Mouse (Mus musculus) small intestine, adult 2 months (tissue): ENCODE data around the gene Fam71e1. TPM values are rescaled to one million over a fixed set of nuclear protein-coding genes. Genes with fewer than 3 reads are reported as not detected.

Experiments
- H3K27ac ChIP-seq: fragments of 200-500 bp; 2 replicates; pipeline ENCODE4 v1.5.1; 2012; ENCODE audit warnings: low read depth, low read length, control low read depth, inconsistent platforms; ENCODE audit not compliant: insufficient read depth
- H3K27me3 ChIP-seq: fragments of 200-500 bp; 2 replicates; pipeline ENCODE4 v1.6.1; 2012; ENCODE audit warnings: mild to moderate bottlenecking, moderate library complexity, low read length, inconsistent platforms; ENCODE audit not compliant: control insufficient read depth, insufficient read depth
- H3K36me3 ChIP-seq: fragments of 200-500 bp; 2 replicates; pipeline ENCODE4 v1.6.1; 2012; ENCODE audit warnings: mild to moderate bottlenecking, low read length, control low read depth, inconsistent platforms; ENCODE audit not compliant: control insufficient read depth, insufficient read depth
- H3K4me1 ChIP-seq: fragments of 200-500 bp; 2 replicates; pipeline ENCODE4 v1.6.1; 2012; ENCODE audit warnings: low read length, inconsistent platforms, mixed read lengths; ENCODE audit not compliant: control insufficient read depth, insufficient read depth, insufficient read length
- H3K4me3 ChIP-seq: fragments of 200-500 bp; 2 replicates; pipeline ENCODE4 v1.5.1; 2012; ENCODE audit warnings: low read depth, mild to moderate bottlenecking, control low read depth, inconsistent platforms, low read length, moderate library complexity
- CTCF ChIP-seq: fragments of 200-500 bp; IDR thresholded peaks from 2 replicates; pipeline ENCODE4 v1.5.1; 2012; ENCODE audit warnings: low read depth, mild to moderate bottlenecking, control low read depth, inconsistent platforms, low read length, moderate library complexity, mixed read lengths; ENCODE audit not compliant: insufficient replicate concordance, insufficient read length; ENCODE audit errors: extremely low read depth
- POLR2A ChIP-seq: fragments of 200-500 bp; IDR thresholded peaks from 2 replicates; pipeline ENCODE4 v1.6.1; 2012; ENCODE audit warnings: low read depth, mild to moderate bottlenecking, control low read depth, inconsistent platforms, low read length, moderate library complexity
- WGBS: fragments of 180-500 bp; shearing (Covaris S2); methylation state at CpG from one replicate; pipeline ENCODE4 v1.1.7; 2018; 5-methylcytosine and 5-hydroxymethylcytosine counted together
- polyA plus RNA-seq: library from polyadenylated mRNA; depleted of rRNA; stranded (reverse); fragments of >200 nt; gene quantifications from 2 replicates; pipeline ENCODE4 v1.2.3, GENCODE M21; 2012

Fam71e1 gene
- polyA plus RNA-seq, 1 experiment: 2.0 TPM

DNA sequence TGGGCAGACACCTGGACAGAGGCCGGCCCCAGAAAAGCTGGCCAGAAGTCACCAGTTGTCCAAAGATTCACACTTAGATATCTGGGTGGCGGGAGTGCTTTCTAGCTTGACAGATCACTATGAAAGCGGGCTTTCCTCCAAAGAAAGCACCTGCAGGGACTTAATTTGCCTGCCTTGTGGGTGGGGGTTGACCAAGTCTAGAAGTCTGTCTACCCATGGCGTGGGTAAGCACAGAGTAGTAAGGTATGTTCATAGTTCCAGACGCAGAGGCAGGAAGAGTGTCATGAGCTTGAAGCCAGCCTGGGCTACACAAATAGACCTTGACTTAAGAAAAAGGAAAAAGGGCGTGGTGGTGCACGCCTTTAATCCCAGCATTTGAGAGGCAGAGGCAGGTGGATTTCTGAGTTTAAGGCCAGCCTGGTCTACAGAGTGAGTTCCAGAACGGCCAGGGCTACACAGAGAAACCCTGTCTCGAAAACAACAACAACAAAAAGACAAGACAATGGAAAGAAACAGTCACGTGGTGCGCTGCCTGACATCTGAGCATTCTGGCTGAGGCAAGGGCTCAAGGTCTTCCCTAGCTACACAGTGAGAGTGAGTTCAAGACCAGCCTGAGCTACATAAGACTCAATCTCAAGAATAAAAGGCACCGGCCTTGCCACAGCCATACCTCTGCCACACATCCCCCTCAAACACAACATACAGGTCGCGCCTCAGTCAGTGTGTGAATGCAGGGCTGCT, 30.2 kb downstream of the Fam71e1 start:
- no peak for TF ChIP-seq CTCF
- no peak for TF ChIP-seq POLR2A
- H3K4me3 ChIP-seq: no peak overlapping the region
- no peaks in the 10 kb centered on the region for H3K36me3 ChIP-seq
- H3K27me3 ChIP-seq: no peaks in the 10 kb centered on the region
- WGBS: 89% methylated on average over 14 of the region's 14 CpGs
- H3K4me1 ChIP-seq: peaks cover 12% of the 10 kb centered on the region
- no peak overlapping the region; the same call in 1 of the 2 replicates for H3K27ac ChIP-seq

DNA sequence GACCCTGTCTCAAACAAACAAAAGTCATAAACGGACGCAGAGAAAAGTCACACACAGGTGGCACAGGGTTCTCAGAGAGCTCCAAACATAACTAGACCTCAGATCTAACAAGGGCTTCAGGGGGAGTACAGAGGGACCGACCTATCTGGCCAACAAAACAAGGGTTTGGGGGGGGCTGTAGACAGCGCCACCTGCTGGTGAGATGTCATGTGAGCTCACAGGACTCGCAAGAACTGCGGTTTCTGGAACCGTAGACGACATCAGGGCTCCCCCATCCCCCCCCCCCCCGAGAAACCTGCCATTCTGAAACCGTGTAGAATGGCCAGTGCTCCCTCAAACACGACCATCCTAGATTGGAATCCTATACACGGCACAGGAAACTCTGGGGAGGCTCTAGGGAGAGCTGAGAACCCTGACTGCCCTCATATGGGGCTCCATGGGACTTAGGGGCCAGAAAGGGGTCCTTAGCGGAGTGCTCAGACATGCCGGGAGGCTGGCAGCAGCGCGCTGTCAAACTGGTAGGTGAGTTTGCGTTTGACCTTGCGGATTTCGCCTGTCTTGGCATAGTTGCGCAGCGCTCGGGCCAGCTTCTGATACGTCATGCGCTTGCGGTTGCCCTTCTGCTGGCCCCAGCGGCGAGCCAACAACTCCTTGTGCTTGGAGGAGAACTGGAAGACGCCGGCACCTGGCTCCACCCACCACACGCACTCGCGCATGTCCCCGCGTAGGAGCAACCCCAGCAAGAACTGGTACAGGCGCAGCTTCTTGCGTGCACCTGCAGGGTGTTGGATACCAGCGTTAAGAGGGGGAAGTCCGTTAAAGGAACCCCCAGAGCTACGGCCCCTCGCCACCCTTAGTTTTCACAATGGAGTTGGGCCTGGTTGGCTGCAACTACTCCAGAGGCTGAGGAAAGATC, 31.4 kb downstream of the Fam71e1 start:
- Histone ChIP-seq H3K27ac (peak overlapping the region; percentile 67), H3K27me3 (no peaks in the 10 kb centered on the region), H3K4me1 (peaks cover 17% of the 10 kb centered on the region), H3K4me3 (peak overlapping the region; percentile 63), H3K36me3 (no peaks in the 10 kb centered on the region)
- WGBS: 5% methylated on average over 40 of the region's 40 CpGs
- TF ChIP-seq POLR2A (peak; percentile 25), CTCF (peak; percentile 83)

DNA sequence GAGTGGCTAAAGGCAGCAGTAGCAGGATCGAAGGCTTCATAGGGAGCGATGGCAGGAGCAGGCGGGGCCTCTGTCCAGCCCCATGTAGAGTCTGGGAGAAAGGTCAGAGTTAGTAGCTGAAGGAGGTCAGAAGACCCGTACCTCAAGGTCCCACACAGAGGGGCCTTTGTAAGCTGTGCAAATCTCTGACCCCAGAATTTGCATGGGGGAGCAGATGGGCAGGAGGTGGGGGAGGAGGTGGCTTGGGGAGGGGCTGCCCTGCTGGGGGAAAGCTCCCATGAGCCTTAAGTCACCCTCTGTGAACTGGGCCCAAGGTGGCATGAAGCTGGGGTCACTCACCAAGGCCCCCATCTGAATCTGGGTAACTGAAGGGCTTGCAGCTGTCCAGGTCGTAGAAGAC, 33.1 kb downstream of the Fam71e1 start:
- H3K27ac ChIP-seq: no peak overlapping the region
- no peaks in the 10 kb centered on the region; the same call in 1 of the 2 replicates for H3K36me3 ChIP-seq
- 75% methylated on average over 5 of the region's 5 CpGs for WGBS
- H3K4me3 ChIP-seq: no peak overlapping the region
- peaks cover 15% of the 10 kb centered on the region for H3K4me1 ChIP-seq
- no peaks in the 10 kb centered on the region for H3K27me3 ChIP-seq
- no peak for TF ChIP-seq CTCF
- TF ChIP-seq POLR2A: no peak

DNA sequence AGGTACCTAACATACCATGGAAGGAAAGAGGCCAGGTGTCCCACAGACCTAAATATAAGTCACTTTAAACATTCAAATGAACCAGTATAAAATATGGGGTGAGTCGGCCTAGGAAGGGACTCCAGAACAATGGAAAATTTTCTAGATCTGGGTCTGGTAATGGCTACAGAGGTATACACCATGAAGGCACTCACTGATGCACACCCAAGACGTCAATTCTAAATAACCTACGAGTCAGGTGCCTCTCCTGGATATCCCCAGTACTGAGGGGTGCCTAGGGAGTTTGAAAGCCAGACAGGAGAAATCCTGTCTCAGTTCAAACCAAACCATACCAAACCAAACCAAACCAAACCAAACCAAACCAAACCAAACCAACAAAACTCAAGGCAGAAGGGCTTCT, 34.1 kb downstream of the Fam71e1 start:
- Histone ChIP-seq H3K27ac (no peak overlapping the region), H3K27me3 (no peaks in the 10 kb centered on the region), H3K4me1 (peaks cover 11% of the 10 kb centered on the region), H3K4me3 (no peak overlapping the region), H3K36me3 (no peaks in the 10 kb centered on the region; the same call in 1 of the 2 replicates)
- WGBS: 78% methylated on average over 3 of the region's 3 CpGs
- TF ChIP-seq POLR2A (no peak), CTCF (no peak)

DNA sequence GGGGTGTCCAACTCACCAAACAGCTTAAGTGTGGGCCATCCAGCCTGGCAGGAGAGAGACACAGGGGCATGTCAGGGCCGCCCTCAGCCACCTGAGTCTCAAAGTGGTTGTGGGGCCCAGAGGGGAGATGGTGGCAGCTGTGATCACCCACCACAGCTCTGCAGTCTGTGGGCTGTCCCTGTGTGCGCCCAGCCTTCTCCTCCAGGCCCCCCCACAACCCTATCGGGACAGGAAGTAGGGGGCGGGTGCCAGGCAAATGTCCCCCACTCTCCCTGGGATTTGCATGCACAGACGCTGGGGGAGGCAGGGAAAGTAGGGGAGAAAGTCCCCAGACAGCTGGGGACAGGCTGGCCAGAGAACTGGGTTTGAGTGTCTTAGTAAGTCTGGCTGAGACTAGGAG, 34.8 kb downstream of the Fam71e1 start:
- Histone ChIP-seq H3K27ac (no peak overlapping the region), H3K36me3 (peaks cover 2% of the 10 kb centered on the region; the same call in 1 of the 2 replicates), H3K4me1 (peaks cover 10% of the 10 kb centered on the region; the same call in 1 of the 2 replicates), H3K4me3 (peak overlapping the region; percentile 31; the same call in 1 of the 2 replicates), H3K27me3 (no peaks in the 10 kb centered on the region)
- 64% methylated on average over 5 of the region's 5 CpGs for WGBS
- TF ChIP-seq POLR2A (no peak), CTCF (no peak)

DNA sequence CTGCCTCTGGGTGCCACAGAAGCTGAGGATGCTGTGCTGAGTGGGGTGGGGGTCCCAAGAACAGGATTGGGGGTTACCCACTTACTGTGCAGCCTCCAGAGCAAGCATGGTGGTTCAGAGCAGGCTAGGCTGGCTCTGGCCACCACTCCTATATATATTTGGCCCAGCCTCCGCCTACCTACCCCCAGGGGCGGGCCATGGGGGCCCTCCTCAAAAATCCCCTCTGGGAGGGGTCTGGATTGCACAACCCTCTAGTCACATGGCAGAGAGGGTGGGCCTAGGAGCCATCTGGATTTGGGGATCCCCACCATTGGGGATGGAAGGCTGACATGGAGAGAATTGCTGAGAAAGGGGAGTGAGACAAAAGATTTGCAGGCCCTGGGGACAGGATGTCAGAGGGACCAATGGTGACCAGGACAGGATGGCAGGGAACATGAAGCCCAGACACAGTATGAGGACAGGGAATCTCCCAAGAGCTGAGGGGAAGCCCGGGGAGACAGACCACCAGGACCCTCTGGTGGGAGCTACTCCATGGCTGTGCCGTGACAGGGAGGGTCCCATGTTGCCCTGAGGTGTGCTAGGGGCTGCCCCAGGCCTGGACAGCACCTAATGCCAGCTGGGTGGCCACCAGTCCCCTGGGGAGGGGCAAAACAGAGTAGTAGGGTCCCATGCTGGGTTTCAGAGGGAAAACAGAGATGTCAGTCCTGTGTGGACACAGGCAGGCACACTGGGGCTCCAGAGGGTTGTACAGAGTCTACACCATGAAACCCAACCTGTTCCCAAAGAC, 35.8 kb downstream of the Fam71e1 start, which contains the start of gene Spib:
Gene Spib, minus strand, starts transcription at position 126 of the 787 bp plus-strand sequence.
- H3K36me3 ChIP-seq: peaks cover 5% of the 10 kb centered on the region; the same call in 1 of the 2 replicates
- H3K27ac ChIP-seq: no peak within 1 kb of the TSS
- H3K27me3 ChIP-seq: no peaks in the 10 kb centered on the region
- 91% methylated on average over 4 of the region's 4 CpGs for WGBS
- TF ChIP-seq CTCF (no peak), POLR2A (no peak)
- H3K4me1 ChIP-seq: peaks cover 10% of the 10 kb centered on the region; the same call in 1 of the 2 replicates
- peak within 1 kb of the TSS; percentile 31; the same call in 1 of the 2 replicates for H3K4me3 ChIP-seq
